Mouse (Mus musculus) MEL (cell line): ENCODE measurements at regions not wholly inside any gene's neighbourhood (a gene's known extent, or its start where the extent isn't known, plus 50 kb on each side); places are given as distances from the start of the nearest gene placed in this dataset.

Experiments used
- DNase-seq: peaks from one replicate; pipeline ENCODE4 v3.0.0; 2011; ENCODE audit warnings: low read depth, low spot score
- H3K27ac ChIP-seq: 2 replicates; pipeline ENCODE4 v1.5.1; 2012; ENCODE audit warnings: low read depth, mild to moderate bottlenecking, control low read depth, low read length, moderate library complexity; ENCODE audit not compliant: control insufficient read depth
- H3K27me3 ChIP-seq, 2 experiments: fragments of 150-350 bp in 1 of 2; sonication (generic) in 1 of 2; 2 replicates each; pipeline ENCODE4 v1.6.1; 2012; ENCODE audit warnings: low read length in 2 of 2, mild to moderate bottlenecking in 2 of 2, improper control_type of control experiment in 1 of 2, moderate library complexity in 1 of 2; ENCODE audit not compliant: insufficient read depth in 2 of 2, control insufficient read depth in 1 of 2
- H3K36me3 ChIP-seq, 2 experiments: 2 replicates each; pipeline ENCODE4 v1.6.1; 2012 to 2014; ENCODE audit warnings: low read length in 2 of 2, improper control_type of control experiment in 1 of 2, inconsistent platforms in 1 of 2, mild to moderate bottlenecking in 1 of 2; ENCODE audit not compliant: insufficient read depth in 2 of 2, control insufficient read depth in 1 of 2
- H3K4me1 ChIP-seq, 2 experiments: fragments of 150-350 bp in 1 of 2; sonication (generic) in 1 of 2; 2 replicates each; pipeline ENCODE4 v1.6.1; 2012; ENCODE audit warnings: low read length in 2 of 2, improper control_type of control experiment in 1 of 2, mild to moderate bottlenecking in 1 of 2; ENCODE audit not compliant: insufficient read depth in 2 of 2, control insufficient read depth in 1 of 2
- H3K4me3 ChIP-seq, 2 experiments: fragments of 150-350 bp in 1 of 2; sonication (generic) in 1 of 2; 2 replicates each; pipeline ENCODE4 v1.5.1; 2012; ENCODE audit warnings: low read depth in 2 of 2, low read length in 2 of 2, mild to moderate bottlenecking in 2 of 2, moderate library complexity in 2 of 2, control low read depth in 1 of 2, improper control_type of control experiment in 1 of 2; ENCODE audit not compliant: control insufficient read depth in 1 of 2, insufficient read depth in 1 of 2
- H3K79me2 ChIP-seq: 2 replicates; pipeline ENCODE4 v1.6.1; 2012; ENCODE audit warnings: mild to moderate bottlenecking, low read length, moderate library complexity; ENCODE audit not compliant: control insufficient read depth, poor library complexity, insufficient read depth
- H3K9ac ChIP-seq: 2 replicates; pipeline ENCODE4 v1.6.1; 2012; ENCODE audit warnings: low read depth, mild to moderate bottlenecking, control low read depth, low read length, moderate library complexity; ENCODE audit not compliant: control insufficient read depth, poor library complexity, severe bottlenecking
- H3K9me3 ChIP-seq: fragments of 150-350 bp; sonication (generic); replicated peaks from 2 replicates; pipeline ENCODE4 v1.6.1; 2012; ENCODE audit warnings: mild to moderate bottlenecking, low read length, improper control_type of control experiment, moderate library complexity; ENCODE audit not compliant: insufficient read depth
- CHD1 ChIP-seq: IDR thresholded peaks from 2 replicates; pipeline ENCODE4 v1.6.1; 2012; ENCODE audit warnings: low read depth, mild to moderate bottlenecking, inconsistent platforms, low read length, improper control_type of control experiment
- CHD2 ChIP-seq: IDR thresholded peaks from 2 replicates; pipeline ENCODE4 v1.6.1; 2011; ENCODE audit warnings: low read length, improper control_type of control experiment
- CTCF ChIP-seq, 3 experiments: IDR thresholded peaks in 2 of 3; conservative IDR thresholded peaks in 1 of 3; 2 replicates each; pipeline ENCODE4 v1.5.1; 2011 to 2012; ENCODE audit warnings: low read length in 3 of 3, low read depth in 2 of 3, mild to moderate bottlenecking in 2 of 3, improper control_type of control experiment in 1 of 3, inconsistent platforms in 1 of 3, mixed read lengths in 1 of 3, moderate library complexity in 1 of 3; ENCODE audit not compliant: control insufficient read depth in 1 of 3, insufficient read depth in 1 of 3, poor library complexity in 1 of 3, severe bottlenecking in 1 of 3
- HCFC1 ChIP-seq: IDR thresholded peaks from 2 replicates; pipeline ENCODE4 v1.6.1; 2012; ENCODE audit warnings: low read depth, mild to moderate bottlenecking, inconsistent platforms, low read length, improper control_type of control experiment, moderate library complexity
- JUND ChIP-seq: IDR thresholded peaks from 2 replicates; pipeline ENCODE4 v1.6.1; 2011; ENCODE audit warnings: low read depth, mild to moderate bottlenecking, improper control_type of control experiment, low read length
- KAT2A ChIP-seq: conservative IDR thresholded peaks from 2 replicates; pipeline ENCODE4 v1.6.1; 2012; ENCODE audit warnings: low read depth, low read length, improper control_type of control experiment, inconsistent platforms
- MEF2A ChIP-seq: IDR thresholded peaks from 2 replicates; pipeline ENCODE4 v1.6.1; 2014; ENCODE audit warnings: low read depth, mild to moderate bottlenecking, inconsistent platforms, low read length, improper control_type of control experiment; ENCODE audit not compliant: poor library complexity, insufficient replicate concordance, severe bottlenecking; ENCODE audit errors: extremely low read depth
- MXI1 ChIP-seq: IDR thresholded peaks from 2 replicates; pipeline ENCODE4 v1.6.1; 2011; ENCODE audit warnings: mild to moderate bottlenecking, low read depth, low read length, improper control_type of control experiment
- MYC ChIP-seq: IDR thresholded peaks from 2 replicates; pipeline ENCODE4 v1.6.1; 2011; ENCODE audit warnings: low read depth, mild to moderate bottlenecking, low read length, improper control_type of control experiment, moderate library complexity
- NELFE ChIP-seq: IDR thresholded peaks from 2 replicates; pipeline ENCODE4 v1.6.1; 2011; ENCODE audit warnings: low read depth, low read length, improper control_type of control experiment
- NRF1 ChIP-seq: IDR thresholded peaks from 2 replicates; pipeline ENCODE4 v1.6.1; 2014; ENCODE audit warnings: low read depth, mild to moderate bottlenecking, inconsistent platforms, low read length, improper control_type of control experiment, moderate library complexity; ENCODE audit not compliant: poor library complexity, insufficient read depth, severe bottlenecking
- POLR2A ChIP-seq, 2 experiments: IDR thresholded peaks; 2 replicates each; pipeline ENCODE4 v1.6.1; 2011 to 2012; ENCODE audit warnings: low read length in 2 of 2, mild to moderate bottlenecking in 2 of 2, control low read depth in 1 of 2, improper control_type of control experiment in 1 of 2, low read depth in 1 of 2, moderate library complexity in 1 of 2; ENCODE audit not compliant: control insufficient read depth in 1 of 2, insufficient read depth in 1 of 2, poor library complexity in 1 of 2
- POLR2AphosphoS2 ChIP-seq: IDR thresholded peaks from 2 replicates; pipeline ENCODE4 v1.6.1; 2011; ENCODE audit warnings: low read length, improper control_type of control experiment
- SIN3A ChIP-seq: IDR thresholded peaks from 2 replicates; pipeline ENCODE4 v1.6.1; 2012; ENCODE audit warnings: low read length, improper control_type of control experiment, inconsistent platforms
- SMC3 ChIP-seq: IDR thresholded peaks from 2 replicates; pipeline ENCODE4 v1.6.1; 2011; ENCODE audit warnings: low read depth, low read length, improper control_type of control experiment
- TBP ChIP-seq: IDR thresholded peaks from 2 replicates; pipeline ENCODE4 v1.8.0; 2011; ENCODE audit warnings: low read depth, low read length, improper control_type of control experiment
- UBTF ChIP-seq: IDR thresholded peaks from 2 replicates; pipeline ENCODE4 v1.6.1; 2012; ENCODE audit warnings: low read depth, mild to moderate bottlenecking, inconsistent platforms, low read length, improper control_type of control experiment, moderate library complexity, borderline replicate concordance; ENCODE audit not compliant: insufficient read depth
- USF1 ChIP-seq: IDR thresholded peaks from 2 replicates; pipeline ENCODE4 v1.6.1; 2014; ENCODE audit warnings: low read depth, mild to moderate bottlenecking, inconsistent platforms, low read length, improper control_type of control experiment, moderate library complexity
- ZC3H11A ChIP-seq: IDR thresholded peaks from 2 replicates; pipeline ENCODE4 v1.6.1; 2012; ENCODE audit warnings: low read depth, mild to moderate bottlenecking, inconsistent platforms, low read length, improper control_type of control experiment
- ZMIZ1 ChIP-seq: IDR thresholded peaks from 2 replicates; pipeline ENCODE4 v1.6.1; 2012; ENCODE audit warnings: low read depth, mild to moderate bottlenecking, inconsistent platforms, low read length, improper control_type of control experiment, moderate library complexity
- ZNF384 ChIP-seq: IDR thresholded peaks from 2 replicates; pipeline ENCODE4 v1.6.1; 2012; ENCODE audit warnings: low read depth, mild to moderate bottlenecking, inconsistent platforms, low read length, improper control_type of control experiment

DNA sequence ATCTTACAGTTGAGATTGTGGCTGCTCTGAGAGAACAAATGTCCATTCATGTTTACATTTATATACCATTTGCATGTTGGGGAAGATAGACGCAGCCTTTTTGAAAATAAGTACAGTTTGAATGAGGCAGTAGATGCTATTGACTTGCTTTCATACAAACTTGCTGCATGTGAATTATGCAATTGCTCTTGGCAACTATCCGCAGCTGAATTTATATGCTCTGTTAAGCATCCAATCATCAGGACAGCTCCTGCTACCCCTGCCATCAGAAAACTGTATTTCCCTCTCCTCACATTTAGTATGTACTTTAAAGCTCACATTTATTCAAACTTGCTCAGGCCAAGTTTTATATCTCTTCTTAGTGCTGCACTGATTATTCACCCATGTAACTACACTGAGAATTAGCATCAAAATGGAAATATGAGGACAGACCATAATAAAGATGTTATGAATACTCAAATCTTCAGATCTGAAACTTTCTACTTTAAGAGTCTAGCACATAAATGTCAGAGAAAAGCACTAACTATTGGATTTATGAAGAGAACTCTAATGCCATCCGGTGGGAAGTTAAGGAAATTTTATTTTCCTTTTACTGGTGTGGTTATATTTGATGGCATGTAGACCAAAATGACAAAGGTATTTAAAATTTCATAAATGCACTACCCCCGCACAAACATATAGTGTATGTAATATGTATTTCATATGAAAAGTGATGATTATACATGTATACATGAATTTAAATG, 358.0 kb upstream of the Tyrp1 start:
- Histone ChIP-seq H3K9me3 (no peaks in the 10 kb centered on the region), H3K27me3 (no peaks in the 10 kb centered on the region), H3K9ac (no peak overlapping the region), H3K36me3 (no peaks in the 10 kb centered on the region), H3K27ac (no peak overlapping the region), H3K79me2 (no peaks in the 10 kb centered on the region), H3K4me1 (no peaks in the 10 kb centered on the region), H3K4me3 (no peak overlapping the region)
- TF ChIP-seq CHD2 (no peak), TBP (no peak), MYC (no peak), POLR2A (IDR thresholded peaks at IDR 0.05; ENCODE audit: control insufficient read depth in 1 of 2, insufficient read depth in 1 of 2, low read depth in 1 of 2, low read length in 2 of 2, poor library complexity in 1 of 2) (no peak), NRF1 (no peak), SMC3 (no peak), SIN3A (no peak), POLR2AphosphoS2 (no peak), ZMIZ1 (no peak), JUND (no peak), ZC3H11A (no peak), MEF2A (no peak), ZNF384 (no peak), HCFC1 (no peak), NELFE (no peak)
- DNase-seq, result no peak

DNA sequence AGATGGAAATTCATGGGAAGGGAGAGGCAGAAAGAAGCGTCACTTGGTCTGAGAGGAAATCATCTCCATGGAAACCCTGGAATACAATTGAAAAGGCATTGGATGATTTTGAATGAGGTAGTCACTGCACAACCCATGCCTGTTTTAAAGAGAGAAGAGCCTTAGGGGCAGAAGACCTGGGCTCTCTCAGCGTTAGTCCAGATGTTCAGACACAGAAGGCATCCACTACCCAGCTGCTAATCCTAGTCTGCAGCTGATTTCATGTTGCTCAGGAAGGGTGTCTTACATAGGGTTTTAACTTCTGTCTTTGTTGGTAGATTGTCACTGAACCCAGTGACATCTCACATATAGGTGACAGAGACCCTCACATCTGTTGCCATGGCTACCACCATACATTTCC, 318.8 kb upstream of the Tyrp1 start:
- no peaks in the 10 kb centered on the region for H3K27me3 ChIP-seq
- H3K36me3 ChIP-seq, result no peaks in the 10 kb centered on the region
- no peaks in the 10 kb centered on the region for H3K4me1 ChIP-seq
- H3K4me3 ChIP-seq, result no peak overlapping the region
- H3K79me2 ChIP-seq, result no peaks in the 10 kb centered on the region
- H3K9me3 ChIP-seq, result no peaks in the 10 kb centered on the region
- TF ChIP-seq MXI1 (no peak), SMC3 (no peak), UBTF (no peak), KAT2A (no peak), JUND (no peak), CHD1 (no peak), USF1 (no peak), CTCF (IDR thresholded peaks at IDR 0.05 in 2 of 3, conservative IDR thresholded peaks at IDR 0.05 in 1 of 3; ENCODE audit: control insufficient read depth in 1 of 3, insufficient read depth in 1 of 3, low read depth in 2 of 3, low read length in 3 of 3, poor library complexity in 1 of 3, severe bottlenecking in 1 of 3) (no peak), POLR2AphosphoS2 (no peak)
- H3K9ac ChIP-seq, result no peak overlapping the region
- no peak for DNase-seq
- no peak overlapping the region for H3K27ac ChIP-seq
